Mouse (Mus musculus): Measurements from ENCODE around the gene Rnf39. TPM values are rescaled to one million over a fixed set of nuclear protein-coding genes. Genes with fewer than 3 reads are reported as not detected.

The Rnf39 gene
- 1.1 TPM for polyA plus RNA-seq (2014; fragmentation: Illumina TruSeq; extraction: RNeasy Lipid Tissue Mini Kit (QIAGEN cat#74804); ENCODE audit: low replicate concordance)

DNA sequence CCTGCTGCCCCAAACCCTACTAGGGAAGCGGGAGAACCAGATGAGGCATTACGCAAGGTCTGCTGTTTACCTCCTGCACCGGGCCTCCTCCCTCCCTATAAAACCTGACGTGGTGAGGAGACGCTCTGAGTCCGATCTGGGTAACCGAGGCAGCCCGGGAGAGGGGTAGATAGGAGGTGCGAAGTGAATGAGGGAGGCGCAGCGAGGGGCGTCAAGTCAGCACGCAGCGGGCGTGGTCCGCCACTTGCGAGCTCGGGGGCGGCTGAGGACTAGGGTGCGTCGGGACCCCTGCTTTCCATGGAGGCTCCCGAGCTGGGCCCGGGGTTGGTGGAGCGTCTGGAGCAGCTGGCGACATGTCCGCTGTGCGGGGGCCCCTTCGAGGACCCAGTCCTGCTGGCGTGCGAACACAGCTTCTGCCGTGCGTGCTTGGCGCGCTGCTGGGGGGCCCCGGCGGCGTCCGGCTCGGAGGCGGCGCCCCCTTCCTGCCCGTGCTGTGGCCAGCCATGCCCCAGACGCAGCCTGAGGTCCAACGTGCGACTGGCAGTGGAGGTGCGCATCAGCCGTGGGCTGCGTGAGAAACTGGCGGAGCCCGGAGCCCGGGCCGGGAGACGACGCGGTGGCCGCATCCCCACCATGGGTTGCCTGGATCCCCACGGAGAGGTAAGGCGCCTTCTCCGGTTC is at the start of gene Rnf39:
Rnf39 (plus strand) TSS at position 128 of the 681 bp plus-strand sequence.

DNA sequence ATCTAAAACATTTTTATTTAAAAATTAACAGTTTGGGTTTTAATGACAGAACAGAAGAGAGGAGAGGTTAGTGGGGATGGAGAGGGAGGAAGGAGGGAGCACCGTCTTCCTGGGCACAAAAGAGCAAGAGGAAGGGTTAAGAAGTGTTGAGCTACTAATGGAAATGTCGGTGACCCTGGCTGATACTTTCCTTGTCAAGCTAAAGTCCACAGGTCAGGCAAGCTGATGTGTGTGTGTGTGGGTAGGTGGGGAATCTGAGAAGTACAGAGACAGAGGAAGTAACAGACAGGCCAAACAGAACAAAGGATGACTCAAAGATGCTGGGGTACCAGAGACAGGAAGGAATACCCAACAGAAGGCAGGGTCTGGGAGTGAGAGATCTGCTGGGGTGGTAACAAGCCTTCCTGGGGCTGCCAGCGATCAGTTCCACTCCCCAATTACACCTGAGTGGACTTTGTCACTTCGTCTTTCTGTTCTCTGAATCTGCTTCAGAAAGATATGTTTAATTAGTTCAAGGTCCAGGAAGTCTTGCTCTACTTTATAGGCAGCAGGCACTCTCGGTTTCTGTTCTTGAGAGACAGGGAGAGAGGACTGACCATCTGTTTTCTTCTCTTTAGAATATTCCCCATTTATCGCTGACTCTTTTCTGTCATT is 45.0 kb upstream of the Rnf39 start, which contains the start of gene Trim31:
Trim31 (plus strand) TSS at position 567 of the 654 bp plus-strand sequence.

DNA sequence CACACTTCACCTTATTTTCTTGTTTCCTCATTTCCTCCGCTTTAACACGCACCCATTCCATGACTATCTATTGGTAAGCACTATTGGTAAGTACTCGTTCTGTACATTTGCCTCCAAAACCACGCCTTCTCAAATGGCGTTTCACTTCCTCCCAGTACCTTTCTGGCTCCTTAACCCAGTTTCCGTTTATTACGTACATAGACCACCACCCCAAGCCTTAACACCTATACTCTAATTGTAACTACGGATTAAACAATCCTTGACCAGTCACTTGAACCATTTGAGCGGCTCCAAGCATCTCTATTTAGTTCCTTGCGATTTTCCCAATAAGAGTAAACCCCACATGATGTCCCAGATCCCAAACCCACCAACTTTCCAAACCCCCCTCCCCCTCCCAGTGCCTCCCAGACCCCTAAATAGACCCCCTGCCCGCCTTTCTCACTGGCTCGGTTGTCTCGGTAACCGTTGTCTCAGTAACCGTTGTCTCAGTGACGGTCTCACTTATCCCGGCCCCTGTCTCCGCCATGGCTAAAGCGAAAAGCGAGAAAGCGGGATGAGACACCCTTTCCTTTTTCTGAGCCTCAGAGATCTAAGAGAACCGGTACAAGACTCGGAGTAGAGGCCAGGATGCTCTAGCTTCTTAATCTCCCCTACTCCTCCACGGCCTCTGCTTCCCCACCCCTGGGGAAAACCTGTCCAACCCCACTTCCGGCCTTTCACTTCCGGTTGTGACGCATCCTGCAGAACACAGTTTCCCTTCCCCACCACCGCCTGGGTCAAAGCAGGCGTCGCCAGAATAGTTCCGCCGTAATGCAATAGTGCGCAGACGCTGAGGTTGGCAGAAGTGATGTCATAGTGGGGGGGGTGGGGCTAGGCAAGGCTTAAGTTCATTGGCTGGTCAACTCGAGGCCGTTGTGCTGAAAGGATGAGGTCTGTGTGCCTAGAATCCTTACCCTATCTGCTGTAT is 8.5 kb downstream of the Rnf39 start, which contains the start of gene Ppp1r11:
Ppp1r11 (minus strand) TSS at position 761 of the 967 bp plus-strand sequence.

DNA sequence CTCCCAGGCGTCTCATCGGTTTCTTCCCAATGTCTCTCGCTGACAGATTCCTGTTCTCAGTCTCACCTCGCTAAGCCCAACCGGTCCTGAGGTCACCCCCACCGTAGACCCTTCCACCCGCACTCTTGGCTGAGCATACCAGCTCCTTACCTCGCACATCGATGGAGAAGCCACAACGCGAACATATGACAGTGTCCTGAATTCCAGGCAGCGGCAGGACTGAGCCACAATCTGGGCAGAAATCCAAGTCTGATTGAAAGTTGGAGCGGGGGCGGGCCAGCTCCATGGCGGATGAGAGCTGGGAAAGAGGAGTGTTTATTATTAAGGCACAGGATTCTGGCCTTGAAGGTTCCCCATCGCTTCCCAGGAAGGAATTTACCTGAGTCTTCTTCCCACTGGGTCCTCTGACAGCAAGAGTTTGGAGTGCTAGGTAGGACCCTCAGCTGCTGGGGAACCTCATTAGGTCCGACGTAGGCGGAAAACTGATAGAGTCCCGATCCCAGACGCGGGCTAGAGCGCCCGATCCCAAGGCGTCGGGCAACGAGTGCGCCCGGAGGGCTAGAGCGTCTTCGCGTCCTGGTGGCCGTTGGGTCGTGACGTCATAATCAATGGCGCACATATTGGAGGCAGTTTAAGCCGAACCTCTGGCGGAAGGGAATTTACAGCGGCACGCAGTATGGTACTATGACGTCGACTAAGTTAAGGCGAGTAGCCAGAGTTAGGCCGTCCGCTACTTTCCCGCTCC is 15.5 kb downstream of the Rnf39 start, which contains the start of the genes Znrd1 and Znrd1as:
Znrd1 (minus strand) TSS at position 561 of the 745 bp plus-strand sequence.
Znrd1as (plus strand) TSS at position 594 of the 745 bp plus-strand sequence.

DNA sequence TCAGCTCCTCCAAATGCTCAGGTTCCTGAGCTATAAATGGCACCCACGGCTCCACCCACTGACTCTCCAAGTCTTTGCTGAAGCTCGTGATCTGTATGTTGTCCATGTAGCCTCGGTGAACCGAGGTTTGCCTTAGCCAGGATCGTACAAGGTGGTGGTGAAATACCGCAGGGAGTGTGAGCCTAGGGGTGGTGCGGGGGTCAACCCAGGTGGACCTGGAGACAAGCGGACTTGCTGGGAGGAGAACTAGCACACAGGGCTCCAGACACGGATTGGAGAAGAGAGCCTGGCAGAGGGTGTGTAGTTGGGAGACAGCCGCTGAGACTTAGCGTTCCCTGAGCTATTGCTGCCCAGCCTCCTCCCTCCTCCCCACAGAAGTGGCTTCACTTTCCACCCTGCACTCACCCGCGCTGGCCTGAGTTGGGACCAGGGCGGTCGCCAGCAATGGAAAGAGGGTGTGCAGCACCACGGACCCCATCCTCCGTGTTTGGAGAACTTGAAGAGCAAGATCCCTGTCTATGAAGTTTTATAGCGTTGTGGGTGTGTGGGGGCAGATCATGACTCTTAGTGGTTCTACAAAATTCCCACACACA is 38.6 kb downstream of the Rnf39 start, which contains the start of gene 2410137M14Rik:
2410137M14Rik (minus strand) TSS at position 17 of the 593 bp plus-strand sequence.

DNA sequence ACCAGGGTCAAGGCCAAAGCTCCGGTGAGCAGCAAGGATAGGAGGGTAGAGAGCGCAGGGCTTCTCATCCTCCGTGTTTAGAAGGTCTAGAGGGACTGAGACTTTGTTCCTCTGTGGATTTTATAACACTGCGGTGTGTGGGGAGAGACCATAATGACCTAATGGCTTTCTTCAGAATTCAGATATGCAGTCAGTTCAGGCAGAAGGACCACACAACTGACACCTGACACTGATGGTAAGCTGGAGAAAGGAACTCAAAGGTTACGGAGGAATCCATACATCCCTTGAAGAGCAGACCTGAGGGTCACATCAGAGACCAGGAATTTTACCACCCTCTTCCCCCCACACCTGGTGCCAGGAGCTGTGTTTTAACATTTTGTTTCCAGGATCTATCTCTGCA is 46.7 kb downstream of the Rnf39 start, which contains the start of gene H2-M5:
H2-M5 (minus strand) TSS at position 101 of the 400 bp plus-strand sequence.

Other genes with a start within 250 kb of the Rnf39 start
- gene H2-M10.5, start 170.0 kb upstream of the Rnf39 start, polyA plus RNA-seq (2014; fragmentation: Illumina TruSeq; extraction: RNeasy Lipid Tissue Mini Kit (QIAGEN cat#74804); ENCODE audit: low replicate concordance) = not detected
- gene H2-M10.6, start 130.7 kb upstream of the Rnf39 start, polyA plus RNA-seq (2014; fragmentation: Illumina TruSeq; extraction: RNeasy Lipid Tissue Mini Kit (QIAGEN cat#74804); ENCODE audit: low replicate concordance) = not detected
- gene Trim26, start 105.8 kb upstream of the Rnf39 start, polyA plus RNA-seq (2014; fragmentation: Illumina TruSeq; extraction: RNeasy Lipid Tissue Mini Kit (QIAGEN cat#74804); ENCODE audit: low replicate concordance) = 29.4 TPM
- gene Trim15, start 75.7 kb upstream of the Rnf39 start, polyA plus RNA-seq (2014; fragmentation: Illumina TruSeq; extraction: RNeasy Lipid Tissue Mini Kit (QIAGEN cat#74804); ENCODE audit: low replicate concordance) = 9.4 TPM
- not detected for gene Trim10, start 73.3 kb upstream of the Rnf39 start, polyA plus RNA-seq (2014; fragmentation: Illumina TruSeq; extraction: RNeasy Lipid Tissue Mini Kit (QIAGEN cat#74804); ENCODE audit: low replicate concordance)
- gene Trim40, start 52.8 kb upstream of the Rnf39 start, polyA plus RNA-seq (2014; fragmentation: Illumina TruSeq; extraction: RNeasy Lipid Tissue Mini Kit (QIAGEN cat#74804); ENCODE audit: low replicate concordance) = 86.2 TPM
- gene Trim31, start 44.8 kb upstream of the Rnf39 start, polyA plus RNA-seq (2014; fragmentation: Illumina TruSeq; extraction: RNeasy Lipid Tissue Mini Kit (QIAGEN cat#74804); ENCODE audit: low replicate concordance) = 166 TPM
- gene Ppp1r11, start 8.8 kb downstream of the Rnf39 start, polyA plus RNA-seq (2014; fragmentation: Illumina TruSeq; extraction: RNeasy Lipid Tissue Mini Kit (QIAGEN cat#74804); ENCODE audit: low replicate concordance) = 5.3 TPM
- 18.8 TPM for gene Znrd1, start 15.6 kb downstream of the Rnf39 start, polyA plus RNA-seq (2014; fragmentation: Illumina TruSeq; extraction: RNeasy Lipid Tissue Mini Kit (QIAGEN cat#74804); ENCODE audit: low replicate concordance)
- 17.6 TPM for gene Znrd1as, start 15.7 kb downstream of the Rnf39 start, polyA plus RNA-seq (2014; fragmentation: Illumina TruSeq; extraction: RNeasy Lipid Tissue Mini Kit (QIAGEN cat#74804); ENCODE audit: low replicate concordance)
- not detected for gene 2410137M14Rik, start 38.3 kb downstream of the Rnf39 start, polyA plus RNA-seq (2014; fragmentation: Illumina TruSeq; extraction: RNeasy Lipid Tissue Mini Kit (QIAGEN cat#74804); ENCODE audit: low replicate concordance)
- not detected for gene H2-M5, start 46.6 kb downstream of the Rnf39 start, polyA plus RNA-seq (2014; fragmentation: Illumina TruSeq; extraction: RNeasy Lipid Tissue Mini Kit (QIAGEN cat#74804); ENCODE audit: low replicate concordance)
- gene Zfp57, start 58.2 kb downstream of the Rnf39 start, polyA plus RNA-seq (2014; fragmentation: Illumina TruSeq; extraction: RNeasy Lipid Tissue Mini Kit (QIAGEN cat#74804); ENCODE audit: low replicate concordance) = 3.6 TPM
- gene Mog, start 80.5 kb downstream of the Rnf39 start, polyA plus RNA-seq (2014; fragmentation: Illumina TruSeq; extraction: RNeasy Lipid Tissue Mini Kit (QIAGEN cat#74804); ENCODE audit: low replicate concordance) = not detected
- 14.3 TPM for gene Gabbr1, start 103.0 kb downstream of the Rnf39 start, polyA plus RNA-seq (2014; fragmentation: Illumina TruSeq; extraction: RNeasy Lipid Tissue Mini Kit (QIAGEN cat#74804); ENCODE audit: low replicate concordance)
- not detected for gene Olfr90, start 145.6 kb downstream of the Rnf39 start, polyA plus RNA-seq (2014; fragmentation: Illumina TruSeq; extraction: RNeasy Lipid Tissue Mini Kit (QIAGEN cat#74804); ENCODE audit: low replicate concordance)
- gene Olfr91, start 155.4 kb downstream of the Rnf39 start, polyA plus RNA-seq (2014; fragmentation: Illumina TruSeq; extraction: RNeasy Lipid Tissue Mini Kit (QIAGEN cat#74804); ENCODE audit: low replicate concordance) = not detected
- not detected for gene Olfr92, start 177.2 kb downstream of the Rnf39 start, polyA plus RNA-seq (2014; fragmentation: Illumina TruSeq; extraction: RNeasy Lipid Tissue Mini Kit (QIAGEN cat#74804); ENCODE audit: low replicate concordance)
- gene Olfr93, start 218.6 kb downstream of the Rnf39 start, polyA plus RNA-seq (2014; fragmentation: Illumina TruSeq; extraction: RNeasy Lipid Tissue Mini Kit (QIAGEN cat#74804); ENCODE audit: low replicate concordance) = not detected

All from small intestine, adult 10 weeks (tissue).